Mouse (Mus musculus): Measurements from ENCODE around the gene Sh3gl1. TPM values are rescaled to one million over a fixed set of nuclear protein-coding genes. Genes with fewer than 3 reads are reported as not detected.

Gene Sh3gl1
- polyA plus RNA-seq, 1 experiment, result not detected

GRCm38 (mm10) chr17:55986030-55986961 is 50.1 kb downstream of the Sh3gl1 start, which contains the start of gene Fsd1:
Gene Fsd1 (plus strand): TSS chr17:55986509.
- Histone ChIP-seq H3K4me3 (ENCODE audit: insufficient read depth, low read depth, low read length) (peak within 1 kb of the TSS; percentile 69), H3K4me1 (ENCODE audit: control insufficient read depth, insufficient read depth, low read length) (peaks cover 10% of the 10 kb centered on the region; the same call in 1 of the 2 replicates), H3K27ac (ENCODE audit: insufficient read depth, low read depth, low read length) (no peak within 1 kb of the TSS)
- WGBS, result 8% methylated on average over 35 of the region's 35 CpGs
- TF ChIP-seq POLR2A (IDR thresholded peaks at IDR 0.05; ENCODE audit: insufficient read depth, low read depth, low read length), result peak; percentile 22; the same call in 1 of the 2 replicates
- no peak for TF ChIP-seq CTCF (IDR thresholded peaks at IDR 0.05; ENCODE audit: insufficient read depth, low read depth, low read length)

GRCm38 (mm10) chr17:55977301-55977700 is 59.1 kb downstream of the Sh3gl1 start:
- Histone ChIP-seq H3K4me3 (ENCODE audit: insufficient read depth, low read depth, low read length) (no peak overlapping the region), H3K27ac (ENCODE audit: insufficient read depth, low read depth, low read length) (no peak overlapping the region), H3K4me1 (ENCODE audit: control insufficient read depth, insufficient read depth, low read length) (peaks cover 2% of the 10 kb centered on the region; the same call in 1 of the 2 replicates)
- WGBS, result 79% methylated on average over 3 of the region's 3 CpGs
- TF ChIP-seq POLR2A (IDR thresholded peaks at IDR 0.05; ENCODE audit: insufficient read depth, low read depth, low read length), result no peak
- TF ChIP-seq CTCF (IDR thresholded peaks at IDR 0.05; ENCODE audit: insufficient read depth, low read depth, low read length), result no peak

- Histone ChIP-seq H3K4me3 (ENCODE audit: insufficient read depth, low read depth, low read length) (no peak overlapping the region), H3K27ac (ENCODE audit: insufficient read depth, low read depth, low read length) (no peak overlapping the region), H3K4me1 (ENCODE audit: control insufficient read depth, insufficient read depth, low read length) (peaks cover 3% of the 10 kb centered on the region; the same call in 1 of the 2 replicates)
- TF ChIP-seq POLR2A (IDR thresholded peaks at IDR 0.05; ENCODE audit: insufficient read depth, low read depth, low read length), result no peak
- peak; percentile 49 for TF ChIP-seq CTCF (IDR thresholded peaks at IDR 0.05; ENCODE audit: insufficient read depth, low read depth, low read length)
- 20% methylated on average over 13 of the region's 13 CpGs for WGBS
Observed at GRCm38 (mm10) chr17:55976255-55976862, 60.1 kb downstream of the Sh3gl1 start.

GRCm38 (mm10) chr17:55971453-55971852 is 65.0 kb downstream of the Sh3gl1 start:
- Histone ChIP-seq H3K4me1 (ENCODE audit: control insufficient read depth, insufficient read depth, low read length) (peaks cover 20% of the 10 kb centered on the region), H3K4me3 (ENCODE audit: insufficient read depth, low read depth, low read length) (no peak overlapping the region), H3K27ac (ENCODE audit: insufficient read depth, low read depth, low read length) (no peak overlapping the region)
- 51% methylated on average over 22 of the region's 22 CpGs for WGBS
- TF ChIP-seq CTCF (IDR thresholded peaks at IDR 0.05; ENCODE audit: insufficient read depth, low read depth, low read length) (no peak), POLR2A (IDR thresholded peaks at IDR 0.05; ENCODE audit: insufficient read depth, low read depth, low read length) (no peak)

- WGBS, result 9% methylated on average over 54 of the region's 55 CpGs
- H3K4me3 ChIP-seq (ENCODE audit: insufficient read depth, low read depth, low read length), result peak within 1 kb of the TSS; percentile 51
- H3K27ac ChIP-seq (ENCODE audit: insufficient read depth, low read depth, low read length), result no peak within 1 kb of the TSS
- TF ChIP-seq POLR2A (IDR thresholded peaks at IDR 0.05; ENCODE audit: insufficient read depth, low read depth, low read length) (no peak), CTCF (IDR thresholded peaks at IDR 0.05; ENCODE audit: insufficient read depth, low read depth, low read length) (no peak)
- peaks cover 18% of the 10 kb centered on the region for H3K4me1 ChIP-seq (ENCODE audit: control insufficient read depth, insufficient read depth, low read length)
Observed at GRCm38 (mm10) chr17:55969966-55970891, 66.2 kb downstream of the Sh3gl1 start, which contains the start of gene Shd. Gene Shd (plus strand): TSS chr17:55970467.

- TF ChIP-seq CTCF (IDR thresholded peaks at IDR 0.05; ENCODE audit: insufficient read depth, low read depth, low read length) (no peak), POLR2A (IDR thresholded peaks at IDR 0.05; ENCODE audit: insufficient read depth, low read depth, low read length) (no peak)
- H3K4me1 ChIP-seq (ENCODE audit: control insufficient read depth, insufficient read depth, low read length), result peaks cover 18% of the 10 kb centered on the region
- H3K4me3 ChIP-seq (ENCODE audit: insufficient read depth, low read depth, low read length), result no peak overlapping the region
- H3K27ac ChIP-seq (ENCODE audit: insufficient read depth, low read depth, low read length), result no peak overlapping the region
- WGBS, result 33% methylated on average over 14 of the region's 14 CpGs
Observed at GRCm38 (mm10) chr17:55969560-55969959, 66.9 kb downstream of the Sh3gl1 start.

- Histone ChIP-seq H3K4me1 (ENCODE audit: control insufficient read depth, insufficient read depth, low read length) (peaks cover 19% of the 10 kb centered on the region), H3K27ac (ENCODE audit: insufficient read depth, low read depth, low read length) (no peak overlapping the region), H3K4me3 (ENCODE audit: insufficient read depth, low read depth, low read length) (no peak overlapping the region)
- TF ChIP-seq CTCF (IDR thresholded peaks at IDR 0.05; ENCODE audit: insufficient read depth, low read depth, low read length) (no peak), POLR2A (IDR thresholded peaks at IDR 0.05; ENCODE audit: insufficient read depth, low read depth, low read length) (no peak)
- 77% methylated on average over 7 of the region's 7 CpGs for WGBS
Observed at GRCm38 (mm10) chr17:55968210-55968609, 68.2 kb downstream of the Sh3gl1 start.

GRCm38 (mm10) chr17:55967186-55967585 is 69.2 kb downstream of the Sh3gl1 start:
- no peak overlapping the region for H3K27ac ChIP-seq (ENCODE audit: insufficient read depth, low read depth, low read length)
- peaks cover 24% of the 10 kb centered on the region for H3K4me1 ChIP-seq (ENCODE audit: control insufficient read depth, insufficient read depth, low read length)
- WGBS, result 96% methylated on average over 4 of the region's 4 CpGs
- H3K4me3 ChIP-seq (ENCODE audit: insufficient read depth, low read depth, low read length), result no peak overlapping the region
- no peak for TF ChIP-seq CTCF (IDR thresholded peaks at IDR 0.05; ENCODE audit: insufficient read depth, low read depth, low read length)
- TF ChIP-seq POLR2A (IDR thresholded peaks at IDR 0.05; ENCODE audit: insufficient read depth, low read depth, low read length), result no peak

Other genes starting within 250 kb of the Sh3gl1 start
- not detected in 2 replicates for gene Zfp119a, start 157.7 kb downstream of the Sh3gl1 start, polyA plus RNA-seq (2012; ENCODE audit: insufficient read depth, insufficient read length, low replicate concordance, missing spikeins)
- not detected in 2 replicates for gene Zfp959, start 144.5 kb downstream of the Sh3gl1 start, polyA plus RNA-seq (2012; ENCODE audit: insufficient read depth, insufficient read length, low replicate concordance, missing spikeins)
- not detected in 2 replicates for gene Zfp119b, start 87.1 kb downstream of the Sh3gl1 start, polyA plus RNA-seq (2012; ENCODE audit: insufficient read depth, insufficient read length, low replicate concordance, missing spikeins)
- gene Ebi3, start 84.0 kb downstream of the Sh3gl1 start, polyA plus RNA-seq (2012; ENCODE audit: insufficient read depth, insufficient read length, low replicate concordance, missing spikeins), result not detected in 2 replicates
- gene Yju2, start 77.5 kb downstream of the Sh3gl1 start, polyA plus RNA-seq (2012; ENCODE audit: insufficient read depth, insufficient read length, low replicate concordance, missing spikeins), result not detected in 2 replicates
- gene Shd, start 66.2 kb downstream of the Sh3gl1 start, polyA plus RNA-seq (2012; ENCODE audit: insufficient read depth, insufficient read length, low replicate concordance, missing spikeins), result not detected in 2 replicates
- not detected in 2 replicates for gene Fsd1, start 50.1 kb downstream of the Sh3gl1 start, polyA plus RNA-seq (2012; ENCODE audit: insufficient read depth, insufficient read length, low replicate concordance, missing spikeins)
- gene Stap2, start 31.1 kb downstream of the Sh3gl1 start, polyA plus RNA-seq (2012; ENCODE audit: insufficient read depth, insufficient read length, low replicate concordance, missing spikeins), result not detected in 2 replicates
- not detected in 2 replicates for gene Mpnd, start 30.9 kb downstream of the Sh3gl1 start, polyA plus RNA-seq (2012; ENCODE audit: insufficient read depth, insufficient read length, low replicate concordance, missing spikeins)
- gene Chaf1a, start 3.8 kb upstream of the Sh3gl1 start, polyA plus RNA-seq (2012; ENCODE audit: insufficient read depth, insufficient read length, low replicate concordance, missing spikeins), result not detected in 2 replicates
- not detected in 2 replicates for gene Ubxn6, start 38.4 kb upstream of the Sh3gl1 start, polyA plus RNA-seq (2012; ENCODE audit: insufficient read depth, insufficient read length, low replicate concordance, missing spikeins)
- 483 TPM in 1 of 2 replicates, not detected in the other for gene Hdgfl2, start 43.0 kb upstream of the Sh3gl1 start, polyA plus RNA-seq (2012; ENCODE audit: insufficient read depth, insufficient read length, low replicate concordance, missing spikeins)
- gene Plin4, start 73.2 kb upstream of the Sh3gl1 start, polyA plus RNA-seq (2012; ENCODE audit: insufficient read depth, insufficient read length, low replicate concordance, missing spikeins), result not detected in 2 replicates
- gene Plin5, start 81.0 kb upstream of the Sh3gl1 start, polyA plus RNA-seq (2012; ENCODE audit: insufficient read depth, insufficient read length, low replicate concordance, missing spikeins), result not detected in 2 replicates
- not detected in 2 replicates for gene Lrg1, start 85.4 kb upstream of the Sh3gl1 start, polyA plus RNA-seq (2012; ENCODE audit: insufficient read depth, insufficient read length, low replicate concordance, missing spikeins)
- not detected in 2 replicates for gene Sema6b, start 103.7 kb upstream of the Sh3gl1 start, polyA plus RNA-seq (2012; ENCODE audit: insufficient read depth, insufficient read length, low replicate concordance, missing spikeins)
- not detected in 2 replicates for gene Tnfaip8l1, start 125.8 kb upstream of the Sh3gl1 start, polyA plus RNA-seq (2012; ENCODE audit: insufficient read depth, insufficient read length, low replicate concordance, missing spikeins)
- not detected in 2 replicates for gene Mydgf, start 147.3 kb upstream of the Sh3gl1 start, polyA plus RNA-seq (2012; ENCODE audit: insufficient read depth, insufficient read length, low replicate concordance, missing spikeins)
- gene Dpp9, start 182.3 kb upstream of the Sh3gl1 start, polyA plus RNA-seq (2012; ENCODE audit: insufficient read depth, insufficient read length, low replicate concordance, missing spikeins), result not detected in 2 replicates
- gene Fem1a, start 220.2 kb upstream of the Sh3gl1 start, polyA plus RNA-seq (2012; ENCODE audit: insufficient read depth, insufficient read length, low replicate concordance, missing spikeins), result not detected in 2 replicates
- gene Ticam1, start 240.2 kb upstream of the Sh3gl1 start, polyA plus RNA-seq (2012; ENCODE audit: insufficient read depth, insufficient read length, low replicate concordance, missing spikeins), result not detected in 2 replicates